Mouse (Mus musculus) embryonic facial prominence, embryonic 14.5 days (tissue): ENCODE results near the gene Tead1. TPM values are rescaled to one million over a fixed set of nuclear protein-coding genes. Genes with fewer than 3 reads are reported as not detected.

Experiments used
- ATAC-seq: fragments of 200-750 bp; cut with Nextera tagmentation; 2 replicates; pipeline ENCODE4 v1.8.0; 2017; ENCODE audit warnings: low read depth, moderate number of reproducible peaks, moderate TSS enrichment
- DNase-seq: peaks from one replicate; pipeline ENCODE4 v3.0.0-alpha.2; 2015; ENCODE audit warnings: low spot score
- H3K27ac ChIP-seq: fragments of 300-500 bp; sonication (generic); replicated peaks from 2 replicates; pipeline ENCODE4 v1.5.1; 2014; ENCODE audit warnings: low read depth, mild to moderate bottlenecking, low read length, moderate library complexity
- H3K27me3 ChIP-seq: fragments of 300-500 bp; sonication (generic); replicated peaks from 2 replicates; pipeline ENCODE4 v1.6.1; 2014; ENCODE audit warnings: low read length; ENCODE audit not compliant: control insufficient read depth, insufficient read depth
- H3K36me3 ChIP-seq: fragments of 300-500 bp; sonication (generic); 2 replicates; pipeline ENCODE4 v1.6.1; 2014; ENCODE audit warnings: low read length, mixed read lengths; ENCODE audit not compliant: control insufficient read depth, insufficient read depth
- H3K4me1 ChIP-seq: fragments of 300-500 bp; sonication (generic); 2 replicates; pipeline ENCODE4 v1.6.1; 2014; ENCODE audit warnings: antibody characterized with exemption, low read length; ENCODE audit not compliant: control insufficient read depth, insufficient read depth
- H3K4me2 ChIP-seq: fragments of 300-500 bp; sonication (generic); 2 replicates; pipeline ENCODE4 v1.6.1; 2014; ENCODE audit warnings: low read depth, mild to moderate bottlenecking, low read length, moderate library complexity, mixed read lengths
- H3K4me3 ChIP-seq: fragments of 300-500 bp; sonication (generic); 2 replicates; pipeline ENCODE4 v1.5.1; 2014; ENCODE audit warnings: low read depth, mild to moderate bottlenecking, low read length
- H3K9ac ChIP-seq: fragments of 300-500 bp; sonication (generic); 2 replicates; pipeline ENCODE4 v1.6.1; 2014; ENCODE audit warnings: low read depth, mild to moderate bottlenecking, low read length, moderate library complexity, mixed read lengths
- H3K9me3 ChIP-seq: fragments of 300-500 bp; sonication (generic); 2 replicates; pipeline ENCODE4 v1.6.1; 2016; ENCODE audit warnings: low read length; ENCODE audit not compliant: control insufficient read depth
- WGBS: fragments of 180-500 bp; shearing (Covaris S2); extraction: QIAGEN DNeasy Blood & Tissue Kit; methylation state at CpG from one replicate; pipeline ENCODE4 v1.1.7; 2014; 5-methylcytosine and 5-hydroxymethylcytosine counted together
- polyA plus RNA-seq: library from polyadenylated mRNA; unstranded; fragments of >200 nt; fragmentation: Nextera tagmentation; extraction: Ambion mirVana; gene quantifications from 2 replicates; pipeline ENCODE4 v1.2.1, GENCODE M21; 2014

Gene Tead1
- polyA plus RNA-seq, 1 experiment from 2014 or later = 18.2 TPM

- Histone ChIP-seq H3K4me3 (no peak overlapping the region), H3K9me3 (no peaks in the 10 kb centered on the region), H3K27ac (0 out of 2 replicates have a peak overlapping the region, but pooled peaks have one; percentile 22), H3K36me3 (no peaks in the 10 kb centered on the region), H3K4me1 (peaks cover 33% of the 10 kb centered on the region), H3K27me3 (no peaks in the 10 kb centered on the region), H3K9ac (no peak overlapping the region), H3K4me2 (no peak overlapping the region)
- DNase-seq (no peak), ATAC-seq (peak; percentile 51; the same call in 1 of the 2 replicates)
- 7% methylated on average over 2 of the region's 2 CpGs for WGBS
Measured at GRCm38 (mm10) chr7:112794481-112794880, 115.4 kb downstream of the Tead1 start.

GRCm38 (mm10) chr7:112797526-112798321 lies 118.6 kb downstream of the Tead1 start:
- Histone ChIP-seq H3K4me1 (peaks cover 32% of the 10 kb centered on the region), H3K36me3 (no peaks in the 10 kb centered on the region), H3K27me3 (no peaks in the 10 kb centered on the region), H3K27ac (no peak overlapping the region), H3K4me2 (no peak overlapping the region), H3K4me3 (no peak overlapping the region), H3K9me3 (no peaks in the 10 kb centered on the region), H3K9ac (no peak overlapping the region)
- no peak for ATAC-seq
- no peak for DNase-seq
- 72% methylated on average over 8 of the region's 8 CpGs for WGBS

- peaks cover 36% of the 10 kb centered on the region for H3K4me1 ChIP-seq
- H3K27me3 ChIP-seq = no peaks in the 10 kb centered on the region
Measured at GRCm38 (mm10) chr7:112801706-112802105, 122.6 kb downstream of the Tead1 start.

GRCm38 (mm10) chr7:112806718-112807400 lies 127.7 kb downstream of the Tead1 start:
- H3K9ac ChIP-seq = 0 out of 2 replicates have a peak overlapping the region, but pooled peaks have one; percentile 30
- peak; percentile 23 for ATAC-seq
- 44% methylated on average over 2 of the region's 2 CpGs for WGBS

More at GRCm38 (mm10) chr7:112801706-112802105, 122.6 kb downstream of the Tead1 start:
- Histone ChIP-seq H3K4me2 (no peak overlapping the region), H3K4me3 (no peak overlapping the region), H3K27ac (no peak overlapping the region), H3K9me3 (no peaks in the 10 kb centered on the region), H3K9ac (no peak overlapping the region), H3K36me3 (no peaks in the 10 kb centered on the region)
- WGBS = 49% methylated on average over 8 of the region's 8 CpGs
- ATAC-seq (no peak), DNase-seq (no peak)

GRCm38 (mm10) chr7:112807401-112807751 lies 128.3 kb downstream of the Tead1 start:
- Histone ChIP-seq H3K9me3 (no peaks in the 10 kb centered on the region), H3K4me1 (peaks cover 41% of the 10 kb centered on the region), H3K27ac (peak overlapping the region; percentile 53), H3K36me3 (no peaks in the 10 kb centered on the region), H3K27me3 (no peaks in the 10 kb centered on the region), H3K9ac (0 out of 2 replicates have a peak overlapping the region, but pooled peaks have one; percentile 30), H3K4me3 (peak overlapping the region; percentile 7; the same call in 1 of the 2 replicates), H3K4me2 (peak overlapping the region; percentile 42)
- DNase-seq = peak; percentile 93
- WGBS = 2% methylated on average over 6 of the region's 6 CpGs
- peak; percentile 67 for ATAC-seq

More at GRCm38 (mm10) chr7:112806718-112807400, 127.7 kb downstream of the Tead1 start:
- Histone ChIP-seq H3K4me1 (peaks cover 45% of the 10 kb centered on the region), H3K4me3 (peak overlapping the region; percentile 7; the same call in 1 of the 2 replicates), H3K27me3 (no peaks in the 10 kb centered on the region), H3K4me2 (peak overlapping the region; percentile 42), H3K27ac (peak overlapping the region; percentile 53), H3K36me3 (no peaks in the 10 kb centered on the region), H3K9me3 (no peaks in the 10 kb centered on the region)
- DNase-seq = no peak

- no peak overlapping the region for H3K4me2 ChIP-seq
- no peaks in the 10 kb centered on the region for H3K9me3 ChIP-seq
- H3K36me3 ChIP-seq = no peaks in the 10 kb centered on the region
- H3K4me1 ChIP-seq = peaks cover 36% of the 10 kb centered on the region
- peak overlapping the region; percentile 40 for H3K27ac ChIP-seq
- no peak overlapping the region for H3K9ac ChIP-seq
- peak; percentile 23; the same call in 1 of the 2 replicates for ATAC-seq
- no peak for DNase-seq
- no peak overlapping the region for H3K4me3 ChIP-seq
- WGBS = 39% methylated on average over 7 of the region's 7 CpGs
- H3K27me3 ChIP-seq = no peaks in the 10 kb centered on the region
Measured at GRCm38 (mm10) chr7:112810752-112811151, 131.6 kb downstream of the Tead1 start.

GRCm38 (mm10) chr7:112812037-112812775 lies 133.1 kb downstream of the Tead1 start:
- ATAC-seq = no peak
- 69% methylated on average over 10 of the region's 10 CpGs for WGBS
- H3K36me3 ChIP-seq = no peaks in the 10 kb centered on the region

GRCm38 (mm10) chr7:112813163-112813562 lies 134.0 kb downstream of the Tead1 start:
- no peak overlapping the region for H3K9ac ChIP-seq
- no peak overlapping the region for H3K4me2 ChIP-seq
- WGBS = 89% methylated on average over 7 of the region's 7 CpGs
- no peaks in the 10 kb centered on the region for H3K9me3 ChIP-seq
- no peak overlapping the region for H3K27ac ChIP-seq
- DNase-seq (no peak), ATAC-seq (no peak)
- no peaks in the 10 kb centered on the region for H3K27me3 ChIP-seq
- peaks cover 15% of the 10 kb centered on the region for H3K4me1 ChIP-seq
- no peak overlapping the region for H3K4me3 ChIP-seq
- no peaks in the 10 kb centered on the region for H3K36me3 ChIP-seq

More at GRCm38 (mm10) chr7:112812037-112812775, 133.1 kb downstream of the Tead1 start:
- Histone ChIP-seq H3K4me2 (no peak overlapping the region), H3K4me3 (no peak overlapping the region), H3K27me3 (no peaks in the 10 kb centered on the region), H3K27ac (no peak overlapping the region), H3K4me1 (peaks cover 22% of the 10 kb centered on the region), H3K9ac (no peak overlapping the region), H3K9me3 (no peaks in the 10 kb centered on the region)
- no peak for DNase-seq
